Comparison of ENCODE assay signal across 8 mouse cellular contexts in the genomic region with DNA sequence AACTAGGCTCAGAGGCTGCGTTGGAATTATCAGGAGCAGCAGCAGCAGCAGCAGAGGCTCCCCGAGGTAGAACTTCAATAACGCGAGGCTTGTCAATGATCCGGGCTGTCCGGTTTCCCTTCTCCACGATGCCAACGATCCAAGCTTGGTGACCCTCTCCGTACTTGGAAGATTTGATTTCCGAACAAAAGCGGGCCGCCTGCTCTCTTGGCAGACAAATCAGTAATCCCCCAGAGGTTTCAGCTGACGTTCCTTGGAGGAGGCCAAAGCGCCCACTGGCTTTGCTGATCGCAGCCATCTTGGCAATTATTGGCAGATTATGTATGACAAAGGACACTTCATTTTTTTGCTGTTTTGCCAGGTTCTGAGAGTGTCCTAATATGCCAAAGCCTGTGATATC. TPM values are rescaled to one million over a fixed set of nuclear protein-coding genes. Genes with fewer than 3 reads are reported as not detected.
DNase-seq lines count a peak whose midpoint lies in the region; ATAC-seq and TF ChIP-seq lines count a peak whose summit lies in the region.

No protein-coding gene starts in this region.

- no peak overlapping the region for H3K9ac ChIP-seq in forebrain, postnatal 0 days
- peak overlapping the region; percentile 92 for H3K9ac ChIP-seq in liver, embryonic 15.5 days

- H3K36me3 ChIP-seq in heart, embryonic 10.5 days, result peaks cover 27% of the 10 kb centered on the region
- peaks cover 47% of the 10 kb centered on the region for H3K36me3 ChIP-seq in G1E (replicated peaks)
- H3K36me3 ChIP-seq in forebrain, postnatal 0 days (ENCODE audit: insufficient read depth), result peaks cover 18% of the 10 kb centered on the region; the same call in 1 of the 2 replicates
- peaks cover 38% of the 10 kb centered on the region for H3K36me3 ChIP-seq in liver, embryonic 15.5 days (replicated peaks)

- H3K4me2 ChIP-seq in forebrain, postnatal 0 days (ENCODE audit: low read depth), result 0 out of 2 replicates have a peak overlapping the region, but pooled peaks have one; percentile 81
- H3K4me2 ChIP-seq in liver, embryonic 15.5 days, result peak overlapping the region; percentile 93

- H3K4me3 ChIP-seq in heart, embryonic 10.5 days, result peak overlapping the region; percentile 89
- peak overlapping the region; percentile 96 for H3K4me3 ChIP-seq in G1E (ENCODE audit: low read depth, low read length)
- no peak overlapping the region for H3K4me3 ChIP-seq in forebrain, postnatal 0 days (ENCODE audit: low read depth, low read length)
- H3K4me3 ChIP-seq in liver, embryonic 15.5 days (replicated peaks), result peak overlapping the region; percentile 87

- 0 out of 2 replicates have a peak, but pooled peaks cover 3% of the 10 kb centered on the region for H3K9me3 ChIP-seq in heart, embryonic 10.5 days
- peaks cover 9% of the 10 kb centered on the region for H3K9me3 ChIP-seq in G1E (replicated peaks)
- 0 out of 2 replicates have a peak, but pooled peaks cover 4% of the 10 kb centered on the region for H3K9me3 ChIP-seq in forebrain, postnatal 0 days (ENCODE audit: low read length)
- H3K9me3 ChIP-seq in liver, embryonic 15.5 days (replicated peaks), result no peaks in the 10 kb centered on the region

- intact Hi-C loops in left cerebral cortex, postnatal 25 days (cut with DNase I), result no loop called here

- H3K27me3 ChIP-seq in heart, embryonic 10.5 days (ENCODE audit: insufficient read depth, poor library complexity, severe bottlenecking), result no peaks in the 10 kb centered on the region
- no peaks in the 10 kb centered on the region for H3K27me3 ChIP-seq in G1E (ENCODE audit: insufficient read depth, low read length)
- no peaks in the 10 kb centered on the region for H3K27me3 ChIP-seq in forebrain, postnatal 0 days (ENCODE audit: insufficient read depth, low read length)
- no peaks in the 10 kb centered on the region for H3K27me3 ChIP-seq in liver, embryonic 15.5 days

- no peak for DNase-seq in heart, embryonic 10.5 days (ENCODE audit: low spot score)
- DNase-seq in heart, adult 18-20 months, result no peak
- no peak for DNase-seq in G1E (ENCODE audit: low spot score)
- DNase-seq in forebrain, postnatal 0 days, result no peak
- DNase-seq in left cerebral cortex, postnatal 25 days (ENCODE audit: low spot score in 2 of 2), result no peak
- no peak for DNase-seq in ovary, postnatal 10 days (ENCODE audit: low spot score)
- no peak for DNase-seq in cerebellum, adult 8-10 months

- H3K27ac ChIP-seq in heart, embryonic 10.5 days, result no peak overlapping the region
- no peak overlapping the region for H3K27ac ChIP-seq in forebrain, postnatal 0 days (ENCODE audit: low read depth, low read length)
- no peak overlapping the region for H3K27ac ChIP-seq in liver, embryonic 15.5 days (replicated peaks)

- 94% methylated on average over 15 of the region's 15 CpGs for whole genome bisulfite sequencing in heart, embryonic 10.5 days
- 94% methylated on average over 15 of the region's 15 CpGs for WGBS in forebrain, postnatal 0 days
- 85% methylated on average over 15 of the region's 15 CpGs for WGBS in liver, embryonic 15.5 days (ENCODE audit: insufficient replicate concordance)

- H3K4me1 ChIP-seq in heart, embryonic 10.5 days, result peaks cover 16% of the 10 kb centered on the region
- H3K4me1 ChIP-seq in G1E (ENCODE audit: insufficient read depth, low read depth, low read length), result peaks cover 44% of the 10 kb centered on the region
- H3K4me1 ChIP-seq in forebrain, postnatal 0 days (ENCODE audit: insufficient read depth), result peaks cover 4% of the 10 kb centered on the region; the same call in 1 of the 2 replicates
- H3K4me1 ChIP-seq in liver, embryonic 15.5 days (replicated peaks), result peaks cover 56% of the 10 kb centered on the region

- ATAC-seq in G1E (ENCODE audit: extremely low read depth, insufficient number of reproducible peaks, low FRiP score, poor library complexity, severe bottlenecking), result no peak
- ATAC-seq in forebrain, postnatal 0 days, result no peak
- ATAC-seq in liver, embryonic 15.5 days (ENCODE audit: insufficient read depth), result no peak

- no peak for TF ChIP-seq CTCF in G1E (IDR thresholded peaks at IDR 0.05; ENCODE audit: low read depth, low read length)
- TF ChIP-seq CTCF in forebrain, postnatal 0 days (IDR thresholded peaks at IDR 0.05; ENCODE audit: low read depth), result no peak

RNA-seq across cellular contexts. Expression of a gene that starts 1.3 kb away (rescaled TPM):
- 79.9 and 88.3 TPM in 2 replicates for polyA plus RNA-seq in heart, embryonic 10.5 days (2016; fragmentation: Nextera tagmentation; extraction: Ambion mirVana)
- total RNA-seq in heart, adult 18-20 months (2021), result 10 to 100 TPM; 29.5 to 31.7 TPM
- total RNA-seq in G1E (2014; fragmentation: Nextera tagmentation) (73.6 and 75.9 TPM in 2 replicates), G1E (2017) (126 and 131 TPM in 2 replicates)
- 39.9 and 53.7 TPM in 2 replicates for polyA plus RNA-seq in G1E (2012)
- 73.0 and 78.0 TPM in 2 replicates for total RNA-seq in forebrain, postnatal 0 days (2014; rRNA removed)
- 82.4 and 83.5 TPM in 2 replicates for polyA plus RNA-seq in forebrain, postnatal 0 days (2015; fragmentation: Nextera tagmentation; extraction: Ambion mirVana)
- polyA plus RNA-seq in liver, embryonic 15.5 days (2015; fragmentation: Nextera tagmentation; extraction: Ambion mirVana), result 162 and 175 TPM in 2 replicates
- 10 to 100 TPM; 40.5 to 41.3 TPM for total RNA-seq in left cerebral cortex, postnatal 25 days (2021)

RNA-seq across cellular contexts. Expression of a gene that starts 12.1 kb away (rescaled TPM):
- polyA plus RNA-seq in heart, embryonic 10.5 days (2016; fragmentation: Nextera tagmentation; extraction: Ambion mirVana), result 222 and 262 TPM in 2 replicates
- 10 to 100 TPM; 40.3 to 42.0 TPM for total RNA-seq in heart, adult 18-20 months (2021)
- total RNA-seq in G1E (2014; fragmentation: Nextera tagmentation) (67.0 and 68.7 TPM in 2 replicates), G1E (2017) (56.4 and 74.6 TPM in 2 replicates)
- polyA plus RNA-seq in G1E (2012), result 121 and 138 TPM in 2 replicates
- total RNA-seq in forebrain, postnatal 0 days (2014; rRNA removed), result 90.8 and 122 TPM in 2 replicates
- polyA plus RNA-seq in forebrain, postnatal 0 days (2015; fragmentation: Nextera tagmentation; extraction: Ambion mirVana), result 138 and 183 TPM in 2 replicates
- polyA plus RNA-seq in liver, embryonic 15.5 days (2015; fragmentation: Nextera tagmentation; extraction: Ambion mirVana), result 74.2 and 84.8 TPM in 2 replicates
- 10 to 100 TPM; 30.6 to 31.0 TPM for total RNA-seq in left cerebral cortex, postnatal 25 days (2021)

RNA-seq across cellular contexts. Expression of a gene that starts 23.5 kb away (rescaled TPM):
- 0.72 and 0.92 TPM in 2 replicates for polyA plus RNA-seq in heart, embryonic 10.5 days (2016; fragmentation: Nextera tagmentation; extraction: Ambion mirVana)
- total RNA-seq in heart, adult 18-20 months (2021), result 1 to 10 TPM; 1.9 to 4.1 TPM
- total RNA-seq in G1E (2014; fragmentation: Nextera tagmentation) (3.7 and 5.1 TPM in 2 replicates), G1E (2017) (3.1 and 4.1 TPM in 2 replicates)
- polyA plus RNA-seq in G1E (2012), result 1.7 and 2.2 TPM in 2 replicates
- 0.62 and 0.76 TPM in 2 replicates for total RNA-seq in forebrain, postnatal 0 days (2014; rRNA removed)
- polyA plus RNA-seq in forebrain, postnatal 0 days (2015; fragmentation: Nextera tagmentation; extraction: Ambion mirVana), result 0.56 and 0.59 TPM in 2 replicates
- polyA plus RNA-seq in liver, embryonic 15.5 days (2015; fragmentation: Nextera tagmentation; extraction: Ambion mirVana), result 6.2 and 7.3 TPM in 2 replicates
- under 1 TPM; 0.34 to 0.94 TPM for total RNA-seq in left cerebral cortex, postnatal 25 days (2021)

RNA-seq across cellular contexts. Expression of a gene that starts 28.5 kb away (rescaled TPM):
- polyA plus RNA-seq in heart, embryonic 10.5 days (2016; fragmentation: Nextera tagmentation; extraction: Ambion mirVana), result 41.3 and 44.6 TPM in 2 replicates
- 10 to 100 TPM; 18.3 to 19.3 TPM for total RNA-seq in heart, adult 18-20 months (2021)
- total RNA-seq in G1E (2014; fragmentation: Nextera tagmentation) (3.1 and 5.8 TPM in 2 replicates), G1E (2017) (11.9 and 16.5 TPM in 2 replicates)
- polyA plus RNA-seq in G1E (2012), result 42.6 and 60.5 TPM in 2 replicates
- total RNA-seq in forebrain, postnatal 0 days (2014; rRNA removed), result 65.2 and 65.7 TPM in 2 replicates
- polyA plus RNA-seq in forebrain, postnatal 0 days (2015; fragmentation: Nextera tagmentation; extraction: Ambion mirVana), result 75.1 and 75.9 TPM in 2 replicates
- polyA plus RNA-seq in liver, embryonic 15.5 days (2015; fragmentation: Nextera tagmentation; extraction: Ambion mirVana), result 13.8 and 15.0 TPM in 2 replicates
- 10 to 100 TPM; 55.3 to 55.5 TPM for total RNA-seq in left cerebral cortex, postnatal 25 days (2021)

RNA-seq across cellular contexts. Expression of a gene that starts 39.6 kb away (rescaled TPM):
- polyA plus RNA-seq in heart, embryonic 10.5 days (2016; fragmentation: Nextera tagmentation; extraction: Ambion mirVana), result 21.2 and 25.4 TPM in 2 replicates
- 1 to 10 TPM; 3.0 to 7.7 TPM for total RNA-seq in heart, adult 18-20 months (2021)
- total RNA-seq in G1E (2014; fragmentation: Nextera tagmentation), result 128 and 141 TPM in 2 replicates
- 51.1 and 54.9 TPM in 2 replicates for total RNA-seq in G1E (2017)
- polyA plus RNA-seq in G1E (2012), result 263 and 305 TPM in 2 replicates
- 6.5 and 8.0 TPM in 2 replicates for total RNA-seq in forebrain, postnatal 0 days (2014; rRNA removed)
- polyA plus RNA-seq in forebrain, postnatal 0 days (2015; fragmentation: Nextera tagmentation; extraction: Ambion mirVana), result 5.6 and 6.7 TPM in 2 replicates
- 9.4 and 9.7 TPM in 2 replicates for polyA plus RNA-seq in liver, embryonic 15.5 days (2015; fragmentation: Nextera tagmentation; extraction: Ambion mirVana)
- total RNA-seq in left cerebral cortex, postnatal 25 days (2021), result 1 to 10 TPM; 3.4 to 3.6 TPM
